Mouse (Mus musculus): ENCODE data around the gene Clip4. TPM values are rescaled to one million over a fixed set of nuclear protein-coding genes. Genes with fewer than 3 reads are reported as not detected.

Clip4 gene
- 25.6 and 27.9 TPM in 2 replicates for polyA plus RNA-seq (2015; fragmentation: Nextera tagmentation; extraction: Ambion mirVana)

GRCm38 (mm10) chr17:71768173-71768572 is at the start of gene Clip4:
Gene Clip4, plus strand, starts transcription at chr17:71768473.

GRCm38 (mm10) chr17:71752831-71753230 is 15.4 kb upstream of the Clip4 start, which contains the start of gene Pcare:
Gene Pcare, minus strand, starts transcription at chr17:71752894.

Other genes starting within 250 kb of the Clip4 start
- gene Ndc80, start 241.6 kb upstream of the Clip4 start, polyA plus RNA-seq (2015; fragmentation: Nextera tagmentation; extraction: Ambion mirVana) = 3.1 and 3.5 TPM in 2 replicates
- gene Spdya, start 216.4 kb upstream of the Clip4 start, polyA plus RNA-seq (2015; fragmentation: Nextera tagmentation; extraction: Ambion mirVana) = 2.7 and 3.1 TPM in 2 replicates
- 28.5 and 31.4 TPM in 2 replicates for gene Wdr43, start 152.6 kb upstream of the Clip4 start, polyA plus RNA-seq (2015; fragmentation: Nextera tagmentation; extraction: Ambion mirVana)
- 1.5 TPM in 2 replicates for gene Togaram2, start 95.2 kb upstream of the Clip4 start, polyA plus RNA-seq (2015; fragmentation: Nextera tagmentation; extraction: Ambion mirVana)
- not detected in 2 replicates for gene Pcare, start 15.6 kb upstream of the Clip4 start, polyA plus RNA-seq (2015; fragmentation: Nextera tagmentation; extraction: Ambion mirVana)